Mouse (Mus musculus): ENCODE measurements around the gene Fryl. TPM values are rescaled to one million over a fixed set of nuclear protein-coding genes. Genes with fewer than 3 reads are reported as not detected.
A peak's percentile ranks its signal among the peaks of the same experiment; 100 is the strongest.
"Not testable (repeated sequence)": the region's sequence is repeated elsewhere in the genome, so short reads cannot be mapped to it uniquely, and the experiment has no call there.

The Fryl gene
- polyA plus RNA-seq, 1 experiment from 2014 or later, result 32.4 TPM

DNA sequence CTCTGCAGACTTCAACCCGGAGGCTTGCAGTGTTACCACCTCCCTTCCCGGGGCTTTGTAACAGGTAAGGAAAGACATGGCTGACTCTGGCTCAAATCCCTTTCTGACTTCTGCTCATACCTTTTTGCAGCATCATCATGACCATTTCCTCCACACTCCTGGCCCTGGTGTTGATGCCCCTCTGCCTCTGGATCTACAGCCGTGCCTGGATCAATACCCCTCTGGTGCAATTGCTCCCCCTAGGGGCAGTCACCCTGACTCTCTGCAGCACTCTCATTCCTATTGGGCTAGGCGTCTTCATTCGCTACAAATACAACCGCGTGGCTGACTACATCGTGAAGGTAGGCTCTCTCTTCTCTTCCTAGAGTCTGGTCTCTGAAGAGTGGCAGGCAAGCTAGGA is 248.2 kb downstream of the Fryl start:
- not testable (repeated sequence) for H3K9ac ChIP-seq (ENCODE audit: low read length); H3K9me3 ChIP-seq (replicated peaks; ENCODE audit: control insufficient read depth, low read length)

DNA sequence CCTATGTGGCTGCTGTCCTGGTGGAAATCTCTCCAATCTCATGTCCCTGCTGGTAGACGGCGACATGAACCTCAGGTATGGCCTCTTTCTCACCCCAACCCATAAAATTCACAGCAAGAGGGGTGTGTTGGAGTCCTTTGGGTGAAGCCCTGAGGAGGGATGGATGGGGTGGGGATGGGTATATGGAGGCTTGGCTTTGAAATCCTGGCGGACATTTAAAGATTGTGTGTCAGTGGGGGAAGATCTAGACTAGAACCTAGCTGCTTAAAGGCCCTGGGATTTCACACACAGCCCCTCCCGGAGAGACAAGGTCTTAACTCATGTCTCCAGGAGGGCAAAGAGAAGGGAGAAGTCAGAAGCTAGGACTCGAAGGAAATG is 248.8 kb downstream of the Fryl start:
- 47% methylated on average over 5 of the region's 5 CpGs for WGBS
- peak overlapping the region; percentile 67; the same call in 1 of the 2 replicates for H3K4me2 ChIP-seq (ENCODE audit: low read length)
- no peak overlapping the region for H3K27ac ChIP-seq (ENCODE audit: low read depth, low read length)

More for the DNA sequence above, 248.2 kb downstream of the Fryl start:
- H3K4me1 ChIP-seq (ENCODE audit: control insufficient read depth, insufficient read depth, low read length); H3K4me2 ChIP-seq (ENCODE audit: low read length); DNase-seq (ENCODE audit: low spot score); H3K36me3 ChIP-seq (ENCODE audit: control insufficient read depth, insufficient read depth, low read length); H3K27me3 ChIP-seq (replicated peaks; ENCODE audit: control insufficient read depth, insufficient read depth, low read length); H3K4me3 ChIP-seq (ENCODE audit: low read depth, low read length); ATAC-seq; H3K27ac ChIP-seq (ENCODE audit: low read depth, low read length): not testable (repeated sequence)
- WGBS, result 27% methylated on average over 8 of the region's 8 CpGs

DNA sequence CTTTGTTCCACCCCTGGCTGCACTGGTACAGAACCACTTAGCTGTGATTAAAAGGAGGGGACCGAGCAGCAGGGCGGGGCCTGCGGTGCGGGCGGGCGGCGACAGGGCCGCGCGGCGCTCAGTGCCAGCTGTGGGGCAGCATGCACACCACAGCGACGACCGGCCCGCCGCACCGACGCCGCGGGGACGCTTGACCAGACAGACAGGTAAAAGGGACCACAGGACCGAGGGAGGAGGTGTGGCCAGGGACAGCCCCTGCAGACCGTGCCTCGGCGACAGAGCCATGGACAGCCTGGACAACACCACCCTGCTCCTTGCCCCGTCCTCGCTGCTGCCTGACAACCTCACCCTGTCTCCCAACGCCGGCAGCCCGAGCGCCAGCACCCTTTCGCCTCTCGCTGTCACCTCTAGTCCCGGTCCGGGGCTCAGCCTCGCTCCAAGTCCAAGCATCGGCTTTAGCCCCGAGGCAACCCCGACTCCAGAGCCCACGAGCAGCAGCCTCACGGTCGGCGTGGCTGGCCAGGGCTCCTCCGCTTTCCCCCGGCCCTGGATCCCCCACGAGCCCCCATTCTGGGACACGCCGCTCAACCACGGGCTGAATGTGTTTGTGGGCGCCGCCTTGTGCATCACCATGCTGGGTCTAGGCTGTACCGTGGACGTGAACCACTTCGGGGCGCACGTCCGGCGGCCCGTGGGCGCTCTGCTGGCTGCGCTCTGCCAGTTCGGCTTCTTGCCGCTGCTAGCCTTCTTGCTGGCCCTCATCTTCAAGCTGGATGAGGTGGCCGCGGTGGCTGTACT is 249.4 kb downstream of the Fryl start, which contains the start of gene Slc10a4:
Gene Slc10a4, plus strand, starts transcription at position 100 of the 798 bp plus-strand sequence.
- H3K27ac ChIP-seq (ENCODE audit: low read depth, low read length), result 0 out of 2 replicates have a peak within 1 kb of the TSS, but pooled peaks have one; percentile 5
- H3K36me3 ChIP-seq (ENCODE audit: control insufficient read depth, insufficient read depth, low read length), result no peaks in the 10 kb centered on the region
- DNase-seq (ENCODE audit: low spot score) (peak; percentile 41), ATAC-seq (peak; percentile 94)
- H3K27me3 ChIP-seq (replicated peaks; ENCODE audit: control insufficient read depth, insufficient read depth, low read length), result 0 out of 2 replicates have a peak, but pooled peaks cover 4% of the 10 kb centered on the region
- H3K9ac ChIP-seq (ENCODE audit: low read length), result peak within 1 kb of the TSS; percentile 55
- H3K4me1 ChIP-seq (ENCODE audit: control insufficient read depth, insufficient read depth, low read length), result no peaks in the 10 kb centered on the region
- no peaks in the 10 kb centered on the region for H3K9me3 ChIP-seq (replicated peaks; ENCODE audit: control insufficient read depth, low read length)
- H3K4me2 ChIP-seq (ENCODE audit: low read length), result peak within 1 kb of the TSS; percentile 67
- H3K4me3 ChIP-seq (ENCODE audit: low read depth, low read length), result peak within 1 kb of the TSS; percentile 37
- WGBS, result 7% methylated on average over 63 of the region's 65 CpGs

More for the DNA sequence above, 248.8 kb downstream of the Fryl start:
- no peaks in the 10 kb centered on the region for H3K36me3 ChIP-seq (ENCODE audit: control insufficient read depth, insufficient read depth, low read length)
- ATAC-seq (no peak), DNase-seq (ENCODE audit: low spot score) (no peak)
- H3K27me3 ChIP-seq (replicated peaks; ENCODE audit: control insufficient read depth, insufficient read depth, low read length), result 0 out of 2 replicates have a peak, but pooled peaks cover 4% of the 10 kb centered on the region
- H3K4me3 ChIP-seq (ENCODE audit: low read depth, low read length), result peak overlapping the region; percentile 37; the same call in 1 of the 2 replicates
- H3K4me1 ChIP-seq (ENCODE audit: control insufficient read depth, insufficient read depth, low read length), result no peaks in the 10 kb centered on the region
- H3K9me3 ChIP-seq (replicated peaks; ENCODE audit: control insufficient read depth, low read length), result no peaks in the 10 kb centered on the region
- peak overlapping the region; percentile 55 for H3K9ac ChIP-seq (ENCODE audit: low read length)

GRCm38 (mm10) chr5:73004046-73004445 is 252.4 kb downstream of the Fryl start:
- 0 out of 2 replicates have a peak, but pooled peaks cover 4% of the 10 kb centered on the region for H3K27me3 ChIP-seq (replicated peaks; ENCODE audit: control insufficient read depth, insufficient read depth, low read length)
- H3K36me3 ChIP-seq (ENCODE audit: control insufficient read depth, insufficient read depth, low read length), result no peaks in the 10 kb centered on the region
- no peak overlapping the region for H3K27ac ChIP-seq (ENCODE audit: low read depth, low read length)
- DNase-seq (ENCODE audit: low spot score) (no peak), ATAC-seq (no peak)
- H3K4me3 ChIP-seq (ENCODE audit: low read depth, low read length), result no peak overlapping the region
- no peak overlapping the region for H3K9ac ChIP-seq (ENCODE audit: low read length)
- H3K4me1 ChIP-seq (ENCODE audit: control insufficient read depth, insufficient read depth, low read length), result no peaks in the 10 kb centered on the region
- H3K4me2 ChIP-seq (ENCODE audit: low read length), result no peak overlapping the region
- WGBS, result 89% methylated on average over 5 of the region's 5 CpGs
- no peaks in the 10 kb centered on the region for H3K9me3 ChIP-seq (replicated peaks; ENCODE audit: control insufficient read depth, low read length)

DNA sequence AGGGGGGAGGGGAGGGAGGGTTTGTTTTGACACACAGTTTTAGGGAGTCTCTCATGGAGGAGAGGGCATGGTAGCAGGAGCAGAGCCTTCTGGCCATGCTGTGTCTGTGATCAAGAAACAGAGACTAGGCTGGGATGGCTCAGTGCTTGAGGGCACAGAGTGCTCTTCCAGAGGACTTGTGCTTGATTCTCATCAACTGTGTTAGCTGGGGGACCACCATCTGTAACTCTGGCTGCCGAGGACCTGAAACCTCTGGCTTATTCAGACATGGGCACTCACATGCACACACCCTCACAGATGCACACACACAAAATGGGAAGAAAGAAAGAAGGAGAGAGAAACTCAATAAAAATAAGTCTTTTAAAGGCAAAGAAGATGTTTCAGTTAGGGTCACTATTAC is 257.9 kb downstream of the Fryl start:
- H3K9ac ChIP-seq (ENCODE audit: low read length); H3K27me3 ChIP-seq (replicated peaks; ENCODE audit: control insufficient read depth, insufficient read depth, low read length); H3K27ac ChIP-seq (ENCODE audit: low read depth, low read length); H3K36me3 ChIP-seq (ENCODE audit: control insufficient read depth, insufficient read depth, low read length); H3K4me3 ChIP-seq (ENCODE audit: low read depth, low read length); H3K4me2 ChIP-seq (ENCODE audit: low read length); DNase-seq (ENCODE audit: low spot score); ATAC-seq; H3K4me1 ChIP-seq (ENCODE audit: control insufficient read depth, insufficient read depth, low read length); H3K9me3 ChIP-seq (replicated peaks; ENCODE audit: control insufficient read depth, low read length): not testable (repeated sequence)
- WGBS, result 76% methylated on average over 1 of the region's 1 CpGs

GRCm38 (mm10) chr5:72995379-72995778 is 261.0 kb downstream of the Fryl start:
- ATAC-seq (peak; percentile 55; the same call in 1 of the 2 replicates), DNase-seq (ENCODE audit: low spot score) (peak; percentile 41)
- peaks cover 10% of the 10 kb centered on the region for H3K4me1 ChIP-seq (ENCODE audit: control insufficient read depth, insufficient read depth, low read length)
- WGBS, result 22% methylated on average over 10 of the region's 10 CpGs
- no peaks in the 10 kb centered on the region for H3K36me3 ChIP-seq (ENCODE audit: control insufficient read depth, insufficient read depth, low read length)
- no peaks in the 10 kb centered on the region for H3K27me3 ChIP-seq (replicated peaks; ENCODE audit: control insufficient read depth, insufficient read depth, low read length)
- no peak overlapping the region for H3K27ac ChIP-seq (ENCODE audit: low read depth, low read length)
- H3K4me3 ChIP-seq (ENCODE audit: low read depth, low read length), result no peak overlapping the region
- H3K4me2 ChIP-seq (ENCODE audit: low read length), result no peak overlapping the region
- H3K9ac ChIP-seq (ENCODE audit: low read length), result no peak overlapping the region
- no peaks in the 10 kb centered on the region for H3K9me3 ChIP-seq (replicated peaks; ENCODE audit: control insufficient read depth, low read length)

DNA sequence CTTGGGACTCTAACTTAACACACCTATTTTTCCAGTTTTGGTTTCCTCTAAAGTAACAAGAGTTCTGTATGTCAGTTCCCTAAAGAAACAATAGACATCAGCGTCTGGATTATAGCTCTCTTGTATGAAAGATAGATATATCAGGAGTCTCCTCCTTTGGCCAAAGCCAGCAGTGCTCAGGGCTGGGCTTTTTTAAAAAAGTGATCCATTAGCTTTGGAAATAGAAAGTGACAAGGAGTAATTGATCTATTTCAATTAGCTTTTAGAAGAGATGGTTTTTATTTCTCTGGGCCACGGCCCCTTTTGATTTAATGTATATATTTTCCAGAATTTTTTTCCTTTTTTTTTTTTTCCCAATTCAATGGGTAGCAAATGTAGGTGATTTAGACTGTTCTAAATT is 261.5 kb downstream of the Fryl start:
- Histone ChIP-seq H3K27ac (ENCODE audit: low read depth, low read length) (no peak overlapping the region), H3K27me3 (replicated peaks; ENCODE audit: control insufficient read depth, insufficient read depth, low read length) (no peaks in the 10 kb centered on the region), H3K4me2 (ENCODE audit: low read length) (no peak overlapping the region), H3K9me3 (replicated peaks; ENCODE audit: control insufficient read depth, low read length) (no peaks in the 10 kb centered on the region), H3K9ac (ENCODE audit: low read length) (no peak overlapping the region), H3K36me3 (ENCODE audit: control insufficient read depth, insufficient read depth, low read length) (no peaks in the 10 kb centered on the region), H3K4me1 (ENCODE audit: control insufficient read depth, insufficient read depth, low read length) (peaks cover 10% of the 10 kb centered on the region), H3K4me3 (ENCODE audit: low read depth, low read length) (no peak overlapping the region)
- ATAC-seq, result no peak
- 69% methylated on average over 2 of the region's 2 CpGs for WGBS
- no peak for DNase-seq (ENCODE audit: low spot score)

GRCm38 (mm10) chr5:72994424-72994823 is 262.0 kb downstream of the Fryl start:
- Histone ChIP-seq H3K27me3 (replicated peaks; ENCODE audit: control insufficient read depth, insufficient read depth, low read length) (no peaks in the 10 kb centered on the region), H3K9me3 (replicated peaks; ENCODE audit: control insufficient read depth, low read length) (no peaks in the 10 kb centered on the region)
- 18% methylated on average over 8 of the region's 8 CpGs for WGBS

GRCm38 (mm10) chr5:72992474-72992873 is 263.9 kb downstream of the Fryl start:
- DNase-seq (ENCODE audit: low spot score) (no peak), ATAC-seq (no peak)
- Histone ChIP-seq H3K27me3 (replicated peaks; ENCODE audit: control insufficient read depth, insufficient read depth, low read length) (no peaks in the 10 kb centered on the region), H3K4me2 (ENCODE audit: low read length) (no peak overlapping the region), H3K4me1 (ENCODE audit: control insufficient read depth, insufficient read depth, low read length) (peaks cover 10% of the 10 kb centered on the region), H3K27ac (ENCODE audit: low read depth, low read length) (no peak overlapping the region), H3K4me3 (ENCODE audit: low read depth, low read length) (no peak overlapping the region), H3K36me3 (ENCODE audit: control insufficient read depth, insufficient read depth, low read length) (no peaks in the 10 kb centered on the region), H3K9ac (ENCODE audit: low read length) (no peak overlapping the region), H3K9me3 (replicated peaks; ENCODE audit: control insufficient read depth, low read length) (no peaks in the 10 kb centered on the region)
- 96% methylated on average over 1 of the region's 1 CpGs for WGBS

More at GRCm38 (mm10) chr5:72994424-72994823, 262.0 kb downstream of the Fryl start:
- no peaks in the 10 kb centered on the region for H3K36me3 ChIP-seq (ENCODE audit: control insufficient read depth, insufficient read depth, low read length)
- no peak for DNase-seq (ENCODE audit: low spot score)
- no peak for ATAC-seq
- no peak overlapping the region for H3K4me2 ChIP-seq (ENCODE audit: low read length)
- H3K27ac ChIP-seq (ENCODE audit: low read depth, low read length), result 0 out of 2 replicates have a peak overlapping the region, but pooled peaks have one; percentile 14
- H3K4me3 ChIP-seq (ENCODE audit: low read depth, low read length), result no peak overlapping the region
- no peak overlapping the region for H3K9ac ChIP-seq (ENCODE audit: low read length)
- peaks cover 10% of the 10 kb centered on the region for H3K4me1 ChIP-seq (ENCODE audit: control insufficient read depth, insufficient read depth, low read length)

Measured in forebrain, embryonic 14.5 days (tissue).